Mouse (Mus musculus) gastrocnemius, adult 18-20 months (tissue): ENCODE measurements around the gene Nedd9. TPM values are rescaled to one million over a fixed set of nuclear protein-coding genes. Genes with fewer than 3 reads are reported as not detected.

ENCODE experiments used
- DNase-seq: peaks from one replicate; pipeline ENCODE4 v3.0.0; 2021; ENCODE audit warnings: low spot score
- total RNA-seq, 2 experiments: library from RNA; stranded (reverse); gene quantifications; 2 replicates each; pipeline ENCODE4 v1.2.3; 2021

Gene Nedd9
- total RNA-seq, 2 experiments from 2014 or later = 4.5 to 11.9 TPM

DNA sequence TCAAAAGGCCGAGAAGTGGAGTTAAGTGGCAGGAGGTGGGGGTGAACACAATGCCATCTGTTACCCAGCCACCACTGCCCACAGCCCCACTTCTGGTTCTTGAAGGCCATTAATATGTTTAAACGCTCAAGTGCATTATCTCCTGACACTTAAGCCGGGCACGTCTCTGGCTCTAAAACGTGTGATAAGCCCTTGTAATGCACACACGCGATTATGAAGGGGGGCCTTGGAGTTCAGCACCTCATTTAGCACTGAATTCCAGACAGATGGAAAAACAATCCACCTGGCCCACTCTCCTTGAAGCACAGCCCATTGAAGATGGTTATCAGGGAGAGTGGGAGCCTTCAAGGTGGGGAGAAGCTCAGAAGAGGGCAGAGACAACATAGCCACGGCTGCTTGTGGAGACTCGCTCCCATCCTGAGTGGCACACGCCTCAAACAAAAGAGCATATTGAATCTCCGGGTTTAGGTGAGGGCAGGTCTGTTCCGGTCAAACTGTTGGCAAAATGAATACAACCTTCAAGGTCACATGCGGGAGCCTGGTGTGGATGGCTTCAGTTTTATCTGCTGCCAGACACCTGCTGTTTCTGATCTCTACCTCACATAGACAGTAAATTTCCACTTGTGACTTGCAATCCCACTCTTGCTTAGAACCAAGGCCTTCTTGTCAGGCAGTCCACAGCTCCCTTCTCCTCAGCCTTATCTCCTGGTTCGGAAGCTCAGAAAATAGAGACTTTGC, 30.7 kb downstream of the Nedd9 start:
- DNase-seq = no peak

DNA sequence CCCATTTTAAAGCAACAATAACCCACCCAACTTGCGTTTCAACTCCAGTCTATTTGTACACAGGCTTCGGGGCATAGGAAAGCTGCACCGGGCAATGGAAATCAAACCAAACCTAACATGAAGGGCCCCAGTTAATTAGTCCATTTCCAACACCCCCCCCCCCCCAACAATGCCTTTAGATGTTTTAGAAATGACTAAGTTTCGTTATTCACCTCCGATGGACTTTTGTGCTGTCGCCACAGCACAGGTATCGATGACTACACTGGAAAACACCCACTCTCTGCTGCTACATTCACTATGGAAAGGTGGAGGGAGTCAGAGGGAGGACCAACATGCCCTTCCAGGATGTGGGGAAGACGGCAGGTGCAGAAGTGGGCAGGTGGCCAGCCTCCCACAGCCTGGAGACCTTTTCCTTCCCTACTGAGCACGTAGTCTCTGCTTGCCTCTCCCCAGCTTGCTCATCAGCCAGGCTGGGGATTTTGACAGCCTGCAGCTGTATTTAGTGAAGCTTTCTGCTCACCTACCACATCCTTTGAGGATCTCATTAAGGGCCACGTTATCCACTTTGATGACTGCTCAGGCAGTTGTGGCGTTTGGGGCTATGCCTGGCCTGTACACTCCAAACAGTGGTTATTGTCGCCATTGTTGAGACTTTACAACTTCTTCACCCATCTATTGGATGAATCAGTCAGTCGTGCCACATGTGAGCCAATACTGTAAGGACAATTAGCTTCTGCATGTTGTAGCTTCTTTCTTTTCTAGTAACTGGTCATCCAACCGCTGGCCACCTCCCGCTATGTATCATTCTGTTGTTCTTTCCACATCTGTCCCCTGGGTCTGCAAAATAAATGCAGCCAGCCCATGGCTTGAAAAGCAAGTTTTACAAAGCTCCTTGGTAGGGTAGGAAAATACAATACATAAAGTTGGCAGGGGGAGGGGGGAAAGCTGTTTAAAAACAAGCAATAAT, 33.7 kb downstream of the Nedd9 start:
- DNase-seq = no peak

GRCm38 (mm10) chr13:41450821-41451220, 36.3 kb downstream of the Nedd9 start:
- no peak for DNase-seq

- no peak for DNase-seq
Observed at GRCm38 (mm10) chr13:41449211-41449610, 38.0 kb downstream of the Nedd9 start.

- DNase-seq = no peak
Observed at GRCm38 (mm10) chr13:41447209-41447608, 40.0 kb downstream of the Nedd9 start.

GRCm38 (mm10) chr13:41446591-41446990, 40.6 kb downstream of the Nedd9 start:
- no peak for DNase-seq

- DNase-seq = no peak
Observed at GRCm38 (mm10) chr13:41445067-41445808, 41.9 kb downstream of the Nedd9 start.

- DNase-seq = no peak
Observed at GRCm38 (mm10) chr13:41444230-41444629, 42.9 kb downstream of the Nedd9 start.

- no peak for DNase-seq
Observed at GRCm38 (mm10) chr13:41442145-41442544, 45.0 kb downstream of the Nedd9 start.

GRCm38 (mm10) chr13:41440205-41440604, 47.0 kb downstream of the Nedd9 start:
- no peak for DNase-seq

GRCm38 (mm10) chr13:41437390-41437789, 49.8 kb downstream of the Nedd9 start:
- peak; percentile 21 for DNase-seq

- DNase-seq = peak; percentile 30
Observed at GRCm38 (mm10) chr13:41436731-41437130, 50.4 kb downstream of the Nedd9 start.

- no peak for DNase-seq
Observed at GRCm38 (mm10) chr13:41433201-41433600, 54.0 kb downstream of the Nedd9 start.

DNA sequence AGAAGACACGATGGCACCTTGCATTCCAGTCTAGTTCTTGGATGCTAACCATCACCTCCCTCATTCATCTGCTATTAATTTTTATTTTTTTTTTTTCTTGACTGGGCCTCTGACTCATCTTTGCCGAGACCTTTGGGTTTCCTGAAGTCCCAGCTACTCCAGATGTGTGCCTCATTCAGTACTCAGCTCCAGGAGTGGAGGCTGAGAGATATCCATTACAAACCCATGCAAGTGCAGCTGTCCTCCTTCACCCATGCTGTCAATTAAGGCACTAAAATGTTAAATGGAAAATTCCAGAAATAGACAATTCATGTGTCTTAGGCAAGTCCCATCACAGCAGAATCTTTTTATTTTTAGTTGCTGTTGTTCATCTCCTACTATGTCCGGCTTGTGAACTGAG, 55.4 kb downstream of the Nedd9 start:
- DNase-seq = peak; percentile 38

GRCm38 (mm10) chr13:41427046-41427445, 60.1 kb downstream of the Nedd9 start:
- DNase-seq = no peak

DNA sequence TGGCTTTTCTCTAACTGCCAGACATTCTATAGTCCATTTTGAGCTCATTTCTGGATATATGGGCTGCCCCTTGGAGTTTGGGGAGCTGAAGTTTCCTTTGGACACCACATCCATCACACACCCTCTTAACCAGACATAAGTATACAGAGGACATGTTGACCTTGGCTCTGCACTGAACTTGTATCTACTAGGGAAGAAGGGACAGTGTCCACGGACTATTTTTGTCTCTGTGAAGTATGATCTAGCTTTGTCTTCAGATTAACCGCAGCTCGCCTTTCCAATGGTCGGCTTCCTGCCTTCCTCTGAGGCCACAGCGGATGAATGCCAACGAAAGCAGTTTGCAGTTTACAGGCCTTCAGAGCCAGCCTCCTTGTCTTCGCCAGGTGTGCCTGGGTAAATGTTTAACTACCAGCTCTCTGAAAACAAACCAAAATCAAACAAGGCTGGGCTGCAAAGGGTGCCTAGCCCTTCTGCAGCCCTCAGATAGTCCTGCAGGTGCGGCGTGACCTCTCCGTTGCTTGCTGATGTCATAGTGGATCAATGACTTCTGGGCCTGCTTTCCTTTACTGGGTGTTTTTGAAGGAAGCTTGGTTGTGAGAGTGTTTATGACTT, 63.6 kb downstream of the Nedd9 start:
- DNase-seq = no peak

DNA sequence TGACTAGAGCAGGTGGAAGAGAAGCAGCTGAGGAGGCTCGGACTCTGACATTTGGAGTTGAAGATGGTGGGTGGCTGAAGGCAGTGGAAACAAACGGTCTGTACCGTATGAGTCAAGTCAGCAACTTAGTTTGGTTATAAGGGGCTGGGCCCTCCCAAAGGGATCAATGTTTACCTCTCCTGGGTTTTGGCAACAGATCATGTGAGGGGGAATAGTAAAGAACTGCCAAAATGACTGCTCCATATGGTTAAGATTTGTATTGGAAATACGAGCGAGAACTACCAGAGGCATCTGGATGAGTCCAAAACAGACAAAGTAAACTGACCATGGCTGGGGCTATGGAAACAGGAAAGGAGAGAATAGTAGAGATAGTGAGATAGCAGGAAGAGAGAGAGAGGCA, 64.6 kb downstream of the Nedd9 start:
- DNase-seq = no peak

- no peak for DNase-seq
Observed at GRCm38 (mm10) chr13:41420376-41420775, 66.8 kb downstream of the Nedd9 start.

GRCm38 (mm10) chr13:41418198-41418869, 68.8 kb downstream of the Nedd9 start:
- DNase-seq = no peak
